Mouse (Mus musculus) hindbrain, embryonic 16.5 days (tissue): ENCODE data around the gene Gnai2. TPM values are rescaled to one million over a fixed set of nuclear protein-coding genes. Genes with fewer than 3 reads are reported as not detected.
"Not testable (repeated sequence)": the region's sequence is repeated elsewhere in the genome, so short reads cannot be mapped to it uniquely, and the experiment has no call there.

Experiments
- ATAC-seq: fragments of 200-750 bp; cut with Nextera tagmentation; 2 replicates; pipeline ENCODE4 v1.8.0; 2017; ENCODE audit warnings: moderate TSS enrichment, moderate library complexity
- H3K27ac ChIP-seq: fragments of 300-500 bp; sonication (generic); 2 replicates; pipeline ENCODE4 v1.5.1; 2014; ENCODE audit warnings: low read depth, mild to moderate bottlenecking, control low read depth, low read length, moderate library complexity
- H3K27me3 ChIP-seq: fragments of 300-500 bp; sonication (generic); replicated peaks from 2 replicates; pipeline ENCODE4 v1.6.1; 2014; ENCODE audit warnings: low read length; ENCODE audit not compliant: control insufficient read depth, insufficient read depth
- H3K36me3 ChIP-seq: fragments of 300-500 bp; sonication (generic); 2 replicates; pipeline ENCODE4 v1.6.1; 2014; ENCODE audit warnings: mild to moderate bottlenecking, low read length, moderate library complexity, mixed read lengths; ENCODE audit not compliant: control insufficient read depth, insufficient read depth
- H3K4me1 ChIP-seq: fragments of 300-500 bp; sonication (generic); 2 replicates; pipeline ENCODE4 v1.6.1; 2014; ENCODE audit warnings: low read depth, low read length; ENCODE audit not compliant: control insufficient read depth, insufficient read depth
- H3K4me2 ChIP-seq: fragments of 300-500 bp; sonication (generic); 2 replicates; pipeline ENCODE4 v1.6.1; 2014; ENCODE audit warnings: mild to moderate bottlenecking, low read length, control low read depth, moderate library complexity
- H3K4me3 ChIP-seq: fragments of 300-500 bp; sonication (generic); 2 replicates; pipeline ENCODE4 v1.5.1; 2014; ENCODE audit warnings: mild to moderate bottlenecking, low read length, control low read depth, moderate library complexity
- H3K9ac ChIP-seq: fragments of 300-500 bp; sonication (generic); 2 replicates; pipeline ENCODE4 v1.6.1; 2014; ENCODE audit warnings: low read depth, mild to moderate bottlenecking, control low read depth, low read length, moderate library complexity
- H3K9me3 ChIP-seq: fragments of 300-500 bp; sonication (generic); 2 replicates; pipeline ENCODE4 v1.6.1; 2014; ENCODE audit warnings: mild to moderate bottlenecking, low read length, moderate library complexity; ENCODE audit not compliant: control insufficient read depth
- WGBS: fragments of 180-500 bp; shearing (Covaris S2); extraction: QIAGEN DNeasy Blood & Tissue Kit; methylation state at CpG from one replicate; pipeline ENCODE4 v1.1.7; 2014; 5-methylcytosine and 5-hydroxymethylcytosine counted together
- polyA plus RNA-seq: library from polyadenylated mRNA; unstranded; fragments of >200 nt; fragmentation: Nextera tagmentation; extraction: Ambion mirVana; gene quantifications from 2 replicates; pipeline ENCODE4 v1.2.1, GENCODE M21; 2015

Gnai2 gene
- polyA plus RNA-seq = 302 and 317 TPM in 2 replicates

DNA sequence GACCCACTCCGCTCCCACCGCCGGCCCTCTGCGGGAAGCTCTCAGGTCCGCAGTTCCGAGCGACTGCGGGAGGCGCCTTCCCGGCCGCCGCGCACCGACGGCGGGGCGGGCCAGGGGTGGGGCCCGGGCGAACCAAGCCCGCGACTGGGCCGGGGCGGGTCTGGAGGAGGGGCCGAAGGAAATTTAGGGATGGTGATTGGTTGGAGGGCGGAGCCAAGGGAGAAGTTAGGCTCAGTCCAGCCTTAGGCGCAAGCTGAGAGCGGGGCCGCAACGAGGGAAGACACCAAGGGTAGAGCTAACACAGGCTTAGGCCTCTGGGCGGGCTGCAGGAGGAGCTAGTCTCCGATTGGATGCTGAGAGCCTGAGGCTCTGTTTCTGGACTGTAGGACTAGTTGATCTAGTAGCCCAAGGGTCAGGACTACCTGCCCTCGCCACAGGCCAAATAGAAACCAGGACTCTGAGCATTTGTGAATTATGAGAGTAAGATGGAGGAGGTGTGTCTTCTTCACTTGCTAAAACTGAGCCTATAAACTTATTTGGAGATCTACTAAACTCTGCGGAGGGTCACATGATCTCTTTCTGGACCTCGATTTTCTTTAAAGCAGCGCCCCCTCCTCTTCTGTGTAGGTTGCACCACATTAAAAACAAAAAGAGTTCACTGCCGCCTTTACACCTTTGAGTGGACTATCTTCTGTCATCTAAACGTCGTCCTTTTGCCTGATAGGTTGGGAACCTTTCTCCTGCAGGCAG is at the start of gene Gnai2:
Gnai2 (minus strand) TSS at position 89 of the 750 bp plus-strand sequence.
- Histone ChIP-seq H3K4me2 (peak within 1 kb of the TSS; percentile 79), H3K9ac (peak within 1 kb of the TSS; percentile 92), H3K4me1 (peaks cover 46% of the 10 kb centered on the region), H3K4me3 (peak within 1 kb of the TSS; percentile 82), H3K36me3 (no peaks in the 10 kb centered on the region), H3K27ac (peak within 1 kb of the TSS; percentile 90), H3K9me3 (no peaks in the 10 kb centered on the region), H3K27me3 (no peaks in the 10 kb centered on the region)
- ATAC-seq = peak; percentile 92
- 2% methylated on average over 30 of the region's 38 CpGs for WGBS

DNA sequence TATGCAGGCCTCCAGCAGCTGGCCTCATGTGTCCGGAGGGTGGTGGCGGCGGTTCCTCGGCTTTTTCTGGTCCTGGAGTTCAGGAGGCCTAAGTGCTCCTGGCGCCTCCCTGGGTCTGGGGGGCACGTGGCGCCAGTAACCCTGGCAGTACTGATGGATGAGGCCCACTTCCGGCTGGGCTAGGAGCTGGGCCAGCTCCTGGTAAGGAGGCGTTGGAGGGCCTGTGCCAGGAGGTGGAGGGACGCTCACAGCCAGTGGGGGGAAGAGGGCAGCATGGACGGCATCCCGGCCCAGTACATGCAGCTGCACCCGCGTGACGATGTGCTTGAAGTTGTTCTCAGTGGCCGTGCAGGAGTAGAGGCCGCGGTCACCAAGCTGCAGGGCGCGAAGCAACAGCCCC is 47.2 kb upstream of the Gnai2 start:
- Histone ChIP-seq H3K9me3 (no peaks in the 10 kb centered on the region), H3K27ac (no peak overlapping the region), H3K9ac (no peak overlapping the region), H3K36me3 (peaks cover 18% of the 10 kb centered on the region), H3K4me2 (no peak overlapping the region), H3K4me1 (no peaks in the 10 kb centered on the region), H3K27me3 (peaks cover 2% of the 10 kb centered on the region; the same call in 1 of the 2 replicates), H3K4me3 (no peak overlapping the region)
- 87% methylated on average over 20 of the region's 20 CpGs for WGBS
- no peak for ATAC-seq

- Histone ChIP-seq H3K4me3 (no peak within 1 kb of the TSS), H3K9ac (peak within 1 kb of the TSS; percentile 17; the same call in 1 of the 2 replicates), H3K27me3 (peaks cover 16% of the 10 kb centered on the region), H3K27ac (no peak within 1 kb of the TSS), H3K4me2 (no peak within 1 kb of the TSS), H3K4me1 (peaks cover 8% of the 10 kb centered on the region), H3K36me3 (peaks cover 17% of the 10 kb centered on the region; the same call in 1 of the 2 replicates), H3K9me3 (no peaks in the 10 kb centered on the region)
- 53% methylated on average over 5 of the region's 5 CpGs for WGBS
- no peak for ATAC-seq
These were observed 44.3 kb upstream of the Gnai2 start, which contains the start of gene Gnat1 for GRCm38 (mm10) chr9:107679501-107679900. Gnat1 (minus strand) TSS chr9:107679712.

GRCm38 (mm10) chr9:107678861-107679260 is 43.7 kb upstream of the Gnai2 start:
- Histone ChIP-seq H3K4me1 (peaks cover 8% of the 10 kb centered on the region), H3K9me3 (no peaks in the 10 kb centered on the region), H3K27me3 (peaks cover 17% of the 10 kb centered on the region), H3K4me3 (no peak overlapping the region), H3K36me3 (peaks cover 12% of the 10 kb centered on the region; the same call in 1 of the 2 replicates), H3K4me2 (no peak overlapping the region), H3K9ac (no peak overlapping the region), H3K27ac (no peak overlapping the region)
- 92% methylated on average over 2 of the region's 2 CpGs for WGBS
- no peak for ATAC-seq

DNA sequence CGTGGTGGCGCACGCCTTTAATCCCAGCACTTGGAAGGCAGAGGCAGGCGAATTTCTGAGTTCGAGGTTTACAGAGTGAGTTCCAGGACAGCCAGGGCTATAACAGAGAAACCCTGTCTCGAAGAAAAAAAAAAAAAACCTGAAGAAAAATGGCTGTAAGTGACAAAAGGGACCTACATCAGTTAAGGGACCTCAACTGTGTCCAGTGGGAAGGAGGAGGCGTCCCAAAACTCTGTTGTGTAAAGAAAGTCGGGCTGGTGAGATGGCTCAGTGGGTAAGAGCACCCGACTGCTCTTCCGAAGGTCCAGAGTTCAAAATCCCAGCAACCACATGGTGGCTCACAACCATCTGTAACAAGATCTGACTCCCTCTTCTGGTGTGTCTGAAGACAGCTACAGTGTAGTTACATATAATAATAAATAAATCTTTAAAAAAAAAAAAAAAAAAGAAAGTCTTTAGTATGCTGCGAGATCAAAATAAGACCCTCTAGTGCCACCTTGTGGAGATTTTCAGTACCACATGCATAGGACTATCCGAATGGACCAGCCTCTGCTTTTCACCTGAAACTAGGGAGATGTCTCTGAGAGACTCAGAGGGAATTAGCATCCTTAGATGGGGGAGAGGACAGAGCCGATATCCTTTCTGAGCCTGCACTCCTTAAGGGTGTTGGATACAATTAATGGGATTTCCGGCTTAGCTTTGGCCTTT is 42.8 kb upstream of the Gnai2 start:
- H3K4me1 ChIP-seq = not testable (repeated sequence)

DNA sequence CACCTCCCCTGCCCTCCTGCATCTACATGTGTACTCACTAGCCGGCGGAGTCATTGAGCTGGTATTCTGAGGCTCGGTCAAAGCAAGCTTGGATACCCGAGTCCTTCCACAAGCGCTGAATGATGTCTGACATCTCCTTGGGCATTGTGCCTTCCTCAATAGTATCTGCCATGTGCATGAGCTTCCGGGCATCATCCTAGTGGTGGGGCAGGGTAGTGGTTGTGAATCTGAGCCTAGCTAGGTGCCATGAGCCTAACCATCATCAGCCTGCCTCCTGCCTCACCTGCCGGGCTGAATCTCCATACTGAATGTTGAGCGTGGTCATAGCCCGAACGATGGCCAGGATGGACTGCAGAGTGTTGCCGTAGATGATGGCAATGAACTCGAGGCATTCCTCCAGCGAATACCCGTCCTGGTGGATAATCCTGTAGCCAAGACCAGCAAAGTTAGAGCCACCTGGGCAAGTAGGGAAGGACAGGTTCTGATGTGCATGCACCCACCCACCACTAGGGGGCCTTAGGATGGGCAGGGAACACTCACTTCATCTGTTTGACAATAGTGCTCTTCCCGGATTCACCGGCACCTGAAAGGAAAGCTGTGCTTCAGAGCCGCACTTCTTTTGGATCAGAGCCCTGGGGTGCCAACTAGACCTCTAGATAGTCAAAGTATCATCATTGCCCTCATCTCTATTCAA is 42.1 kb upstream of the Gnai2 start:
- no peak overlapping the region for H3K4me3 ChIP-seq
- H3K4me2 ChIP-seq = no peak overlapping the region
- H3K9me3 ChIP-seq = no peaks in the 10 kb centered on the region
- no peak overlapping the region for H3K9ac ChIP-seq
- peaks cover 8% of the 10 kb centered on the region for H3K4me1 ChIP-seq
- H3K36me3 ChIP-seq = 0 out of 2 replicates have a peak, but pooled peaks cover under 1% of the 10 kb centered on the region
- WGBS = 22% methylated on average over 17 of the region's 17 CpGs
- ATAC-seq = peak; percentile 12; the same call in 1 of the 2 replicates
- H3K27ac ChIP-seq = no peak overlapping the region
- H3K27me3 ChIP-seq = peaks cover 17% of the 10 kb centered on the region

More for the DNA sequence above, 42.8 kb upstream of the Gnai2 start:
- peaks cover 17% of the 10 kb centered on the region for H3K27me3 ChIP-seq
- H3K9me3 ChIP-seq, ATAC-seq, H3K27ac ChIP-seq, H3K4me2 ChIP-seq, H3K9ac ChIP-seq, H3K4me3 ChIP-seq, H3K36me3 ChIP-seq: not testable (repeated sequence)
- 37% methylated on average over 14 of the region's 14 CpGs for WGBS

DNA sequence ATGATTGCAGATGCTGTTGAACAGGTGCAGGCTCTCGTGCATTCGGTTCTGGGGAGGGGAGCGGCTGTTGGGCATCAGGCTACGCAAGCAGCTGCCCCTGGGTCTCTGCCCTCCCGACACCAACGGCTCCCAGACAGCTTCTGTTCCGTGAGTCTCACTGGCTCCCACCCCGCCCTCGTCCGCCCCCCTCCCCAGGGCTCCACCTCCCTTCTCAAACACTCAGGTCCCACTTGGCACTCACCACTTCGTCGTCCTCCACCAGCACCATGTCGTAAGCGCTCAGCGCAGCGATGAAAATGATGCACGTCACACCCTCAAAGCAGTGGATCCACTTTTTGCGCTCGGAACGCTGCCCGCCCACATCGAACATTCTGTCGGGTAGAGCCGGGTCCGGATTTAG is 41.1 kb upstream of the Gnai2 start:
- Histone ChIP-seq H3K9me3 (no peaks in the 10 kb centered on the region), H3K4me2 (peak overlapping the region; percentile 61), H3K4me1 (peaks cover 8% of the 10 kb centered on the region), H3K9ac (peak overlapping the region; percentile 58), H3K4me3 (peak overlapping the region; percentile 34), H3K36me3 (no peaks in the 10 kb centered on the region), H3K27ac (no peak overlapping the region), H3K27me3 (peaks cover 17% of the 10 kb centered on the region)
- peak; percentile 29 for ATAC-seq
- under 1% methylated on average over 25 of the region's 25 CpGs for WGBS

DNA sequence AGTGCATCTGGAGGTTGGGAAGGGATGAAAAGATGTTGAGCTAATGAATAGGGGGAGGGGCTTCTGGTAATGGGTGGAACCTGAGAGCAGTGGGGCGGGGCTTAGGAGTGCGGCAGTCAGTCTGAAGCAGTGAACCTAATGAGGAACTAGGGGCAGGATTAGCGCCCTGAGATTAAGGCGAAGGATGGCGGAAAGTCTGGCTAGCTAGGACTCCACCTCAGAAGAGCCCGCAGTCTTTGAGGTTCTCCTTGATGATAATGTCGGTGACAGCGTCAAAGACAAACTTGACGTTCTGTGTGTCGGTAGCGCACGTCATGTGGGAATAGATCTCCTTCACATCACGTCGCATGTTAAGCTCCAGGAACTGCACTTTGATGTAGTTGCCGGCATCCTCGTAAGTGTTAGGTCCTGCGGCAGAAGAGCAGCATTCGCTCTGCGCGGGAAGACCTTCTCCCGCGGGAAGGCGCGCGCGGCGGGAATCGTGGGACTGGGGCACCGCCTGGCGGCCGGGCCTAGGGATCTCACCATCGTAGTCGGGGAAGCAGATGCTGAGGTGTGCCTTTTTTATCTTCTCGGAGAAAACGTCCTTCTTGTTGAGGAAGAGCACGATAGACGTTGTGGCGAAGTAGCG is 40.6 kb upstream of the Gnai2 start:
- ATAC-seq = peak; percentile 67
- Histone ChIP-seq H3K27me3 (peaks cover 17% of the 10 kb centered on the region), H3K9me3 (no peaks in the 10 kb centered on the region), H3K4me3 (peak overlapping the region; percentile 34), H3K4me1 (peaks cover 8% of the 10 kb centered on the region), H3K36me3 (no peaks in the 10 kb centered on the region), H3K4me2 (peak overlapping the region; percentile 61), H3K9ac (peak overlapping the region; percentile 58), H3K27ac (no peak overlapping the region)
- WGBS = under 1% methylated on average over 39 of the region's 39 CpGs
